Mouse (Mus musculus): ENCODE data around the gene Rnf166. TPM values are rescaled to one million over a fixed set of nuclear protein-coding genes. Genes with fewer than 3 reads are reported as not detected.

The Rnf166 gene
- total RNA-seq, 4 experiments from 2014 or later = 33.2 to 39.7 (median 37.7) TPM

- no peak for DNase-seq (ENCODE audit: low spot score in 2 of 2)
These were observed 5.9 kb downstream of the Rnf166 start for GRCm38 (mm10) chr8:122469965-122470364.

DNA sequence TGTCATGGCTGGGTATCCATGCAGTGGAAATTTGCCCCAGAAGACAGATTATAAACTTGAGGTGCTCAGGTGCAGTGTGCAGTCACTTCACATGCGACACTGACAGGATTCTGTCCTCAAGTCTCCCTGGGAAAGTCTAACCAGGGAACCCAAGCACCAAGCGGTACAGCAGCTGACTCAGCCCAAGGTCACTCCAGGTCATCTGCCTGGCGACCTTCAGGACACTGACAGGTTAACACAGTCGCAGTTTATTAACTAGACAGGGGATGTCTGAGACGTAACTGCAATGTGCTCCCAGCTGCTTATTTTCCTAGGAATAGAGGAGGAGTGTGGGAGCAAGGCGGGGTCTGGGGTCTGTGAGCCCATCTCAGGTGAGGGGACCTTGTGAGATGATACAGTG, 6.5 kb downstream of the Rnf166 start:
- DNase-seq (ENCODE audit: low spot score in 2 of 2) = no peak

GRCm38 (mm10) chr8:122467816-122468215, 8.0 kb downstream of the Rnf166 start:
- DNase-seq (ENCODE audit: low spot score in 2 of 2) = no peak

- DNase-seq (ENCODE audit: low spot score in 2 of 2) = no peak
These were observed 10.9 kb downstream of the Rnf166 start for GRCm38 (mm10) chr8:122464985-122465384.

- no peak for DNase-seq (ENCODE audit: low spot score in 2 of 2)
These were observed 11.9 kb downstream of the Rnf166 start for GRCm38 (mm10) chr8:122463651-122464640.

- no peak for DNase-seq (ENCODE audit: low spot score in 2 of 2)
These were observed 13.4 kb downstream of the Rnf166 start for GRCm38 (mm10) chr8:122462510-122462909.

DNA sequence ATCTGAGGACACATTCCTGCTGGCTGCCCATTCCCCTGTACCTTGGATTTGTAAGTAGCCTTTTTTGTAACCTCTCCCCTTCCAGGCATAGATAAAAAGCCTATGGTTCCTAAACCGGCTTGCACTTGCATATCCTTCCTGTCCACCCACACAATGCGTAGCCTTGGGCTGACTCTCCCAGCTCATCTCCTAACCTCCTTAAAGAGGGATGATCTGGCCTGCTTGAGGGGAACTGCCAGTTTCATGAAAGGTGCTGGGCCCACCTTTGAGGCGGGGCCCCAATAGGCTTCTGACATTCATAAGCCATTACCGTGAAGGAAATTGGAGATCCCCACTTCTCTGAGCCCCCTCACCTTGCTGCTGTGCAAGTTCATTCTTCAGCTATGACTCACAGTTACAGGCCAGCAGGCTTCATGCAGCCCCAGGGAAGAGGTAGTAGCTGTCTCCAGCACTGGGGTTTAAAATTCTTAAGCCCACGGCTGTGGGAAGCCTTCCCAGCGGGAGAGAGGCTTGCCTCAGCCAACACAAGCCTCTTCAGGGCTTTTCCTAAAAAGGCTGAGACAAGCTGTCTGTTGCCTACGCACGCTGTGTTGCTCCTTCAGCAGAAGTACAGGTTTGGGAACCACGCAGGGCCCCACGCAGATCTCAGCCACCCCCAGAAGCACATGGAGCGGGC, 14.3 kb downstream of the Rnf166 start:
- DNase-seq (ENCODE audit: low spot score in 2 of 2) = peak; percentile 49 to 91

DNA sequence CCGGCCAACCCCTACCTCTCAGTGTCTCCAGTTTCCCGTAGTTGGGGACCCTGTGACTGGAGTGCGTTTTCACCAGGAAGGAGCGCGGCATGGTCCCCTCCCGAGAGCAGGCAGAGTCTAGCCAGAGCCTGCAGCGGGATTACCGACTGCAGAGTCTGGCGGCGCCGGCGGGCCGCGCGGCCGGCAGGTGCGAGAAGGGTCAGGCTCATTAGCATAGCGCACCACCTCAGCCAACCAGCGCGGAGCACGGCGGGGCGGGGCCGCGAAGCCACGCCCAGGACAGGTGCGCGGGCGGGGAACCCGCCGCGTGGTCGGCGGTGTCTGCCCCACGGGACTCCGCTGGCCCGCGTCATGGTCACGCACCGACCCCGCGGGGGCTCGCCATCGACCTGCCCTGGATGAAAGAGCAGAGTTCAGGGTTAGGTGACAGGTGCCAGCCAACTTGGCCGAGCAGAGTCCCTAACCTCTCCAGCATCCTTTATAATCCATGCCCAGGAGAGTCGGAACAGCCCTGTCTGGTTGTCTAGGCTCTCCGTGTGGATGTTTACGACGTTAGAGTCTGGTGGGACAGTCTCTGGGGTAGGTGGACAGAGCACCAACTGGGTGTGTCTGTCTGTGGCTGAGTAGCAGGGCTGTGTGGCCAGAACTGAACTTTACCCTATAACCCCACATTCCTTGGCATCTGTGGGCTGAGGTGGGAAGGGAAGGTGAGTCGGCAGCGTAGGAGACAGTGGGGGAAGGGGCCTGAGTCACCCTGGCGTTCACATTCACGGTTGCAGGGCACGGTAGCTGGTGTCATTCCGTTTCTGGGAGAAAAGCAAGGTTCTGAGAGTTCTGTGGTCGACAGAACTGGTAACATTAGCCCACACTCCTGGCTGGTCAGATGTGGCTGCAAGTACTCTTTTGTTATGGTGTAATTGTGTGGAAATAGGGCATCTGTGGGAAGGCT, 15.1 kb downstream of the Rnf166 start, which contains the start of gene Snai3:
Gene Snai3, minus strand, starts transcription at position 210 of the 949 bp plus-strand sequence.
- DNase-seq (ENCODE audit: low spot score in 2 of 2) = no peak

- DNase-seq (ENCODE audit: low spot score in 2 of 2) = no peak
These were observed 15.9 kb downstream of the Rnf166 start for GRCm38 (mm10) chr8:122459990-122460389.

- no peak for DNase-seq (ENCODE audit: low spot score in 2 of 2)
These were observed 16.5 kb downstream of the Rnf166 start for GRCm38 (mm10) chr8:122459218-122459900.

DNA sequence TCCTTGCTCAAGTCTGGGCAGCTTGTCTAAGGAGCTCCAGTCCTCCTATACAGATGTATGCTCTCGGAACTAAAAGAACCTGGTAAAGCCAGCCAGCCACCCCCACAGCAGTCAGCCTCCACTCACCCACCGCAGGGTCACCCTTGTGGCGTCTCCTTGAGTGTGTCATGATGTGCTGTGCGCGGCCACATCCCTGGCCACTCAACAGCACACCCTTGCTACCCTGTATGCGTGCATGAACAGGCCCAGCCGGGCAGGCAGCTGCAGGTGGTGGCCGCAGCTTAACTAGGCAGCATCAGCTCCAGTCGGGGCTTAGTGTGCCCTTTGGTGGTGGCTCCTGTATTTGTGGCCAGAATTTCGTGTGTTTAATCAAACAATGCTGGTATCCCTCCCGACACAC, 18.7 kb downstream of the Rnf166 start:
- no peak for DNase-seq (ENCODE audit: low spot score in 2 of 2)

DNA sequence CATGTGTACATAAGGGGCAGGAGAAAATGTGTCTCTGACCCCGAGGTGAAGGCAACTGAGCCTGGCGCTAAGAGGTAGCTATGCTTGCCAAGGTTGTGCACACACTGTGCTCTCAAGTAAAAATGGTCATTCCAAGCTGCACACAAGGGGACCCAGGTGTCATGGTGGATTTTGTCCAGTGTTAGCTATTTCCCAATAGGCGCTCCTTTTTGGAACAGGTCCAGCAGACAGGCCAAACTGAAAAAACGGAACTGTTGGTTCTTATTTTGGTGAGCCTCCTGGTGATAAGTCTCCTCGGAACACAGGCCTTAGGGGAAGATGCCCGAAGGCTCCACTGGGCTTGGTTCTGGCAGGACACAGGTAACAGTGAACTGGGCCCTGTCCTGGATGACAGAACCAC, 21.5 kb downstream of the Rnf166 start:
- DNase-seq (ENCODE audit: low spot score in 2 of 2) = no peak

- no peak for DNase-seq (ENCODE audit: low spot score in 2 of 2)
These were observed 23.7 kb downstream of the Rnf166 start for GRCm38 (mm10) chr8:122452154-122452553.

GRCm38 (mm10) chr8:122451161-122451703, 24.6 kb downstream of the Rnf166 start:
- no peak for DNase-seq (ENCODE audit: low spot score in 2 of 2)

DNA sequence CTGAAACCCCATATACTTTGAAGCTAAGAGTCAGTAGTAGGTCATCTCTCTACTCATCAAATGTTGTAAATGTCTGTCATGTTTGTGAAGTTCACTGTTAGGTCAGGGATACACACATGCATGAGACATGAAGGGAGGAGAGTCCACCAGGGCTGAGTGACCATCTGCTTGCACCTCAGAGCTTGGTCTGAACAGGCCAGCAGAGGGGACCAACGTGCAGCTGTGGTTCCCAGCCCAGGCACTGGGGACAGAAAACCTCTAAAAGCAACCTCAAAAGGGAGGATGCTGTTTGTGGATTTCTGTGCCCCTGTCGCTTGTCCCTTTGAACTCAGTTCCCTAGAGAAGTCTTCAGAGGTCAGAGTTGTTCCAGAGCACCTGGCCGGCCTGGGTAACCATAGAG, 30.7 kb downstream of the Rnf166 start:
- no peak for DNase-seq (ENCODE audit: low spot score in 2 of 2)

DNA sequence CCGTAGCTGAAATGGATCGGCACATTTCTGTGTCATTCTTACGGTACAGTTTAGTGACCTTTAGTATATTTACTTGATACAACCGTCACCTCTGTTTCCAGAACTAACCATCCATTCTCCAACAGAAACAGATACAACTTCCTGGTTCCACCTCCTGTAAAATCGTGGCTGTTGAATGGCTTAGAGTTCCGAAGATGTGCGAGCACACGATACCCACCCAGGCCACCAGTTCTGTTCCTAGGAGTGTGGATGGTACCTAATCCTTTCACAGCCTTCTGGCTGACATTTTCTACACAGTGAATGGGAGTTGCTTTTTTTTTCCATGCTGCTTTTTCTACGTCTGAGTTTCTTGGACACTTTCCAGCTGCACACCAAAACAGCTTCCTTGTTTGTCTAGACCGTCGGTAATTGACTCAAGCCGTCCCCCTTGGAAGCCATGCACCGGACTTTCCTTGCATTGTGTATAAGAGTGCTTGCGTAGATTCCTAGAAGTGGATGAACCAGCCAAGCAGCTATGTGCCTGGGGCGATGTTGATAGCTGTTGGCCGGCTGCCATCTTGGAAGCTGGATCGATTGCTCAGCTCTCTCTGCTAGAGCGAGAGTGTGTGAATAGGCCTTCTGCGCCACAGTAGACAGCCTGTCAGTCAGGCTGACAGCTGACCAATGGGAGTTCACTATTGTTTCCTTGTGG, 31.7 kb downstream of the Rnf166 start:
- peak; percentile 60 to 80 for DNase-seq (ENCODE audit: low spot score in 2 of 2)

GRCm38 (mm10) chr8:122443262-122444006, 32.4 kb downstream of the Rnf166 start, which contains the start of gene Mvd:
TSS of gene Mvd (minus strand) at chr8:122443422.
- DNase-seq (ENCODE audit: low spot score in 2 of 2) = peak; percentile 90 to 100

DNA sequence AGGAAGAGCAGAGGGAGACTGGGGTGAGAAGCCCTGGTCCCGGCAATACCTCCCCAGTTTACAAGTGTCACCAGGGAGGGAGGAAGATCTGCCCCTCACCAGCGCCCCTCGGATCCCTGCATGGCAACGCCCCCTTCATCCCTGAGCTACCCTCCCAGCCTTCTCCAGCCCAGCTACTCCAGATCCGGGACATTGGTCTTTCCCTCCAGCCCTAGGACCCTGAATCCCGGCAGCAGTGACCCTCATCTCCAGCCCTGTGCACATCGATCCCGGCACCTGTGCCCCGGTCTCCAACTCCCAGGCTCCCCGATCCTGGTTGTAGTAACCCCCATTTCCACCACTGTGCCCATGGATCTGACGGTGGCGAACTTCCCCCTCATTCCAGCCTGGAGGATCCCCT, 33.1 kb downstream of the Rnf166 start:
- no peak for DNase-seq (ENCODE audit: low spot score in 2 of 2)

DNA sequence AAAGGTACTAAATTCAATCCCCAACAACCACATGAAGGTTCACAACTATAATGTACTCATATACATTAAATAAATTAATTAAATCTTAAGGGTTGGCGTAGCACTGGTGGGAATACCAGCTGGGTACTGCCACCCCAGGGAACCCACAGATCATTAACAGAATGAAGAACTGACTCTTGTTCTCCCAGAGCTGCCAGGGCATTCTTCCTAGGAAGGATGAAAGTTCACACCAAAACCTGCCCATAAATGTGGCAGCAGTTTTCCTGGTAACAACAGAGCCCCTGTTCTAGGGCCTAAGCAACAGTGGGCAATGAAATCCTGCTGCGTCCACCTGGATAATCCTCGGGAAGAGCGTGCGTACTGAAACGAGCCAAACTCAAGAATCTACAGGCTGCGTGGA, 33.5 kb downstream of the Rnf166 start:
- no peak for DNase-seq (ENCODE audit: low spot score in 2 of 2)

All from left cerebral cortex, adult 8-10 months (tissue).